Mouse (Mus musculus) bone marrow, adult 2 months (tissue): ENCODE results near the gene Sun5. TPM values are rescaled to one million over a fixed set of nuclear protein-coding genes. Genes with fewer than 3 reads are reported as not detected.
"Not testable (repeated sequence)": the region's sequence is repeated elsewhere in the genome, so short reads cannot be mapped to it uniquely, and the experiment has no call there.

Experiments
- H3K27ac ChIP-seq: fragments of 200-500 bp; 2 replicates; pipeline ENCODE4 v1.5.1; 2012; ENCODE audit warnings: low read depth, mild to moderate bottlenecking, control low read depth, inconsistent platforms, low read length; ENCODE audit not compliant: control insufficient read depth, poor library complexity, insufficient read depth
- H3K4me1 ChIP-seq: fragments of 200-500 bp; 2 replicates; pipeline ENCODE4 v1.6.1; 2011; ENCODE audit warnings: low read length; ENCODE audit not compliant: control insufficient read depth, insufficient read depth
- H3K4me3 ChIP-seq: fragments of 200-500 bp; replicated peaks from 2 replicates; pipeline ENCODE3; 2011; ENCODE audit warnings: mild to moderate bottlenecking, low read depth, low read length, control low read depth; ENCODE audit not compliant: control insufficient read depth
- CTCF ChIP-seq: fragments of 200-500 bp; IDR thresholded peaks from 2 replicates; pipeline ENCODE4 v1.5.1; 2011; ENCODE audit warnings: low read length, control low read depth; ENCODE audit not compliant: control insufficient read depth, insufficient read depth
- POLR2A ChIP-seq: fragments of 200-500 bp; IDR thresholded peaks from 2 replicates; pipeline ENCODE4 v1.6.1; 2011; ENCODE audit warnings: low read depth, mild to moderate bottlenecking, control low read depth, low read length, borderline replicate concordance; ENCODE audit not compliant: control insufficient read depth
- WGBS: fragments of 180-500 bp; shearing (Covaris S2); methylation state at CpG from one replicate; pipeline ENCODE4 v1.1.7; 2018; 5-methylcytosine and 5-hydroxymethylcytosine counted together
- polyA plus RNA-seq: library from polyadenylated mRNA; stranded (reverse); fragments of >200 nt; gene quantifications from 2 replicates; pipeline ENCODE4 v1.2.4, GENCODE M21; 2011; ENCODE audit warnings: low replicate concordance; ENCODE audit not compliant: missing spikeins, insufficient read depth, insufficient read length

Gene Sun5
- polyA plus RNA-seq, 1 experiment = not detected

- no peaks in the 10 kb centered on the region for H3K4me1 ChIP-seq
- TF ChIP-seq CTCF (no peak), POLR2A (no peak)
- WGBS = 78% methylated on average over 7 of the region's 7 CpGs
- no peak overlapping the region for H3K4me3 ChIP-seq
- H3K27ac ChIP-seq = no peak overlapping the region
These were observed 42.2 kb downstream of the Sun5 start for GRCm38 (mm10) chr2:153828704-153829103.

DNA sequence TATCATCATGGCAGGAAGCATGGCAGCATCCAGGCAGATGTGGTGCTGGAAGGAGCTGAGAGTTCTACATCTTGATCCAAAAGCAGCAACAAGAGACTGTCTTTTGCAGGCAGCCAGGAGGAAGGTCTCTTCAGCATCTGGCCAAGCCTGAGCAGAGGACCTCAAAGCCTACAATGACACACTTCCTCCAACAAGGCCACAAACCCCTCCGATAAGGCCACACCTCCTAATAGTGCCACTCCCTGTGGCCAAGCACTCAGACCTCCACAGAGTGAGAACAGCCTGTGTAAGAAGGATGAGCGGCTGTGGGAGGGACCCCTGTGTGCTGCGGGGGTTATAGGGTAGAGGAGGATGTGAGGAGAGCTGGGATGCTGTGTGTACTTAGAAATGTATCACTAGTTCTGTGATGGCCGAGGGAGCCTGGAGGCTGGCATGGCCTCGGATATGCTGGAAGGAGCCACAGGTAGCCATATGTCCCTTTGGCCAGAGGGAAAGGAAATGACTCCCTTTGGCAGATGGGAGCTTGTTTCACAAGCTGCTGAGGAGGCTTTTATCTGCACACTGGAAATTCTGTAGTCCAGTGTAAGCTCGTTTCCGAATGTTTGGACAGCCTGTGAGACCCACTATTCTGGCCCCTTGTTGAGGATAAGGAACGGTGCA, 43.6 kb downstream of the Sun5 start:
- Histone ChIP-seq H3K27ac (no peak overlapping the region), H3K4me1 (no peaks in the 10 kb centered on the region), H3K4me3 (no peak overlapping the region)
- TF ChIP-seq CTCF = no peak
- no peak for TF ChIP-seq POLR2A
- 60% methylated on average over 8 of the region's 8 CpGs for WGBS

- 64% methylated on average over 32 of the region's 32 CpGs for WGBS
- not testable (repeated sequence) for H3K27ac ChIP-seq, H3K4me3 ChIP-seq, H3K4me1 ChIP-seq
These were observed 45.0 kb downstream of the Sun5 start for GRCm38 (mm10) chr2:153825900-153826299.

DNA sequence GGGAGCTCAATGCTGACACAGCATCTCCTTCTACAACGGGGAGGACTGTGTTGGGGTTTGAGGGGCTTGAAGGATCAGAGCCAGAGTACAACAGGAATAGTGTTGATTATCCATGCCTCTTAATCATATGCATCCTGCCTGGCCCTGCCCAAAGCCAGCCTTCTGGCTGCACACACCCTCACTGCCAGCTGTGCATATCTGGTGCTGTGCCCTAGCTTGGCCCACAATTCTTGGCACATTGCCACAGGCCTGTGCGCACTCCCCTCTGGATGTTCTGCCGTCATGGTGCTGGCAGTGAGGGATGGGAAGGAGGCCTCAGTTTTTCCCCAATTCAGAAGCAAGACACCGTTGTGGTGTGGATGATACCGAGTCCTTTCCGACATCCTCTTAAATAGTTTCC, 46.3 kb downstream of the Sun5 start:
- Histone ChIP-seq H3K4me3 (no peak overlapping the region), H3K27ac (no peak overlapping the region), H3K4me1 (no peaks in the 10 kb centered on the region)
- 71% methylated on average over 6 of the region's 6 CpGs for WGBS
- TF ChIP-seq POLR2A = no peak
- no peak for TF ChIP-seq CTCF

GRCm38 (mm10) chr2:153822005-153822543, 48.8 kb downstream of the Sun5 start:
- Histone ChIP-seq H3K4me1 (no peaks in the 10 kb centered on the region), H3K4me3 (no peak overlapping the region), H3K27ac (no peak overlapping the region)
- 58% methylated on average over 2 of the region's 2 CpGs for WGBS
- no peak for TF ChIP-seq POLR2A
- TF ChIP-seq CTCF = no peak

DNA sequence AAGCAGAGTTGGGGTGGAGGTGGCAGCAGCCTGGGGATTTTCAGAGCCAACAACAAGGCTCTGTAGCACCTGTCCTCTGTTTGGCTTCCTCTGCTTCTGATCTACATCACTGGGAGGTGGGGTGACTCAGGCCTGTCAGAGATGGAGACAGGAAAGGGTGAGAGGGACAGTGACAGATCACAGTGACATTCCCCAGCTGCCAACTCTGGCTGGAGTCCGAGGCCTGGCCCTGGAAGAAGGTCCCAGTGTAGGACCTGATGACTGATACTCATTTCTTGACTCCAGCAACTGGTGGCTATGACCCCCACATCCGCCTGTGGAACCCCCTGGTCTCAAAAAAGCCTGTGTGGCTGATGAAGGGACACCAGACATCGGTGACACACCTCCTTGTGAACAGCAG, 61.0 kb downstream of the Sun5 start:
- Histone ChIP-seq H3K27ac (no peak overlapping the region), H3K4me3 (no peak overlapping the region), H3K4me1 (no peaks in the 10 kb centered on the region)
- WGBS = 59% methylated on average over 3 of the region's 3 CpGs
- no peak for TF ChIP-seq CTCF
- TF ChIP-seq POLR2A = no peak

DNA sequence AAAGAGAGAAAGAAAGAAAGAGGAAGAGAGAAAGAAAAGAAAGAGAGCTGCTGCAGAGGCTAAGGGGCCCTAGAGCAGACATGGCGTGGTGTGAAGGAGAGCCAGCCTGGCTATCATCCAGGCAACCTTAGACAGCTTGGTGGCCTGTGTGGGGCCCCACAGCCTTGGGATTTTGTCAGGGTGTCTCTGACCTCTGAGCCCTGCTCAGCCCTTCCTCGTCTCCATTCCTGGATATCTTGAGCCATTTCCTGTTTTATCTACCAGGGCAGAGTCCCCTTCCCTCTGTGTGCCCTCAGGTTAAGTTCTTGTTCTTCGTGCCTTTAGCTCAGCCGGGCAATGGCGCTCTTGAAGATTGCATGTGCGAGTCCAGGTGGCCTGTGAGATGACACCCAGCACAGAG, 62.0 kb downstream of the Sun5 start:
- H3K4me1 ChIP-seq = no peaks in the 10 kb centered on the region
- no peak overlapping the region for H3K4me3 ChIP-seq
- TF ChIP-seq CTCF = no peak
- TF ChIP-seq POLR2A = no peak
- H3K27ac ChIP-seq = no peak overlapping the region
- 74% methylated on average over 6 of the region's 6 CpGs for WGBS

GRCm38 (mm10) chr2:153808146-153808545, 62.7 kb downstream of the Sun5 start:
- 77% methylated on average over 8 of the region's 8 CpGs for WGBS
- Histone ChIP-seq H3K27ac (no peak overlapping the region), H3K4me3 (no peak overlapping the region), H3K4me1 (no peaks in the 10 kb centered on the region)
- TF ChIP-seq CTCF (no peak), POLR2A (no peak)

- not testable (repeated sequence) for H3K4me1 ChIP-seq, H3K4me3 ChIP-seq, H3K27ac ChIP-seq
- peak; percentile 23; the same call in 1 of the 2 replicates for TF ChIP-seq CTCF
These were observed 63.4 kb downstream of the Sun5 start for GRCm38 (mm10) chr2:153807464-153807863.

Other genes with a start within 250 kb of the Sun5 start
- 16.0 and 22.0 TPM in 2 replicates for gene Commd7, start 238.3 kb downstream of the Sun5 start, polyA plus RNA-seq
- gene Dnmt3b, start 221.6 kb downstream of the Sun5 start, polyA plus RNA-seq = 2.3 and 4.5 TPM in 2 replicates
- not detected in 2 replicates for gene Dnmt3c, start 174.4 kb downstream of the Sun5 start, polyA plus RNA-seq
- 28.0 and 32.4 TPM in 2 replicates for gene Mapre1, start 129.8 kb downstream of the Sun5 start, polyA plus RNA-seq
- 1.4 TPM in 1 of 2 replicates, not detected in the other for gene Efcab8, start 91.2 kb downstream of the Sun5 start, polyA plus RNA-seq
- not detected in 2 replicates for gene Bpifb2, start 4.0 kb upstream of the Sun5 start, polyA plus RNA-seq
- gene Bpifb6, start 29.3 kb upstream of the Sun5 start, polyA plus RNA-seq = not detected in 2 replicates
- gene Bpifb3, start 47.1 kb upstream of the Sun5 start, polyA plus RNA-seq = not detected in 2 replicates
- gene Bpifb4, start 67.1 kb upstream of the Sun5 start, polyA plus RNA-seq = not detected in 2 replicates
- not detected in 2 replicates for gene Bpifa6, start 103.9 kb upstream of the Sun5 start, polyA plus RNA-seq
- not detected in 2 replicates for gene Bpifa2, start 137.2 kb upstream of the Sun5 start, polyA plus RNA-seq